Mouse (Mus musculus) G1E (cell line): ENCODE results near the gene Zfp882. TPM values are rescaled to one million over a fixed set of nuclear protein-coding genes. Genes with fewer than 3 reads are reported as not detected.

ENCODE experiments used
- ATAC-seq: 2 replicates; pipeline ENCODE4 v1.8.0; 2016; ENCODE audit warnings: mild to moderate bottlenecking; ENCODE audit not compliant: insufficient number of reproducible peaks, poor library complexity, low FRiP score, severe bottlenecking; ENCODE audit errors: extremely low read depth
- DNase-seq: peaks from one replicate; pipeline ENCODE4 v3.0.0; 2012; ENCODE audit warnings: low spot score
- H3K27me3 ChIP-seq: 2 replicates; pipeline ENCODE4 v1.6.1; 2012; ENCODE audit warnings: mild to moderate bottlenecking, low read length, inconsistent platforms; ENCODE audit not compliant: insufficient read depth
- H3K36me3 ChIP-seq: replicated peaks from 2 replicates; pipeline ENCODE3; 2012; ENCODE audit warnings: mild to moderate bottlenecking, inconsistent platforms
- H3K4me1 ChIP-seq: 2 replicates; pipeline ENCODE4 v1.6.1; 2012; ENCODE audit warnings: low read depth, low read length, inconsistent platforms, mixed read lengths; ENCODE audit not compliant: insufficient read depth
- H3K4me3 ChIP-seq: 2 replicates; pipeline ENCODE4 v1.5.1; 2012; ENCODE audit warnings: low read depth, mild to moderate bottlenecking, inconsistent platforms, low read length, moderate library complexity, mixed read lengths
- H3K9me3 ChIP-seq: replicated peaks from 2 replicates; pipeline ENCODE4 v1.6.1; 2012; ENCODE audit warnings: inconsistent platforms
- CTCF ChIP-seq: IDR thresholded peaks from 2 replicates; pipeline ENCODE4 v1.5.1; 2012; ENCODE audit warnings: low read depth, low read length, inconsistent platforms, mixed read lengths
- GATA1 ChIP-seq: IDR thresholded peaks from 2 replicates; pipeline ENCODE4 v1.6.1; 2012; ENCODE audit warnings: borderline replicate concordance, low read length, inconsistent platforms, mixed read lengths
- GATA2 ChIP-seq: IDR thresholded peaks from 2 replicates; pipeline ENCODE4 v1.6.1; 2012; ENCODE audit warnings: low read depth, low read length, inconsistent platforms, borderline replicate concordance
- POLR2AphosphoS5 ChIP-seq: IDR thresholded peaks from 2 replicates; pipeline ENCODE4 v1.6.1; 2012; ENCODE audit warnings: low read depth, low read length, inconsistent platforms; ENCODE audit not compliant: insufficient replicate concordance
- TAL1 ChIP-seq: conservative IDR thresholded peaks from 2 replicates; pipeline ENCODE4 v1.6.1; 2012; ENCODE audit warnings: low read depth, low read length, inconsistent platforms, mixed read lengths
- polyA plus RNA-seq: library from polyadenylated mRNA; stranded (reverse); fragments of >175 nt; gene quantifications from 2 replicates; pipeline ENCODE4 v1.2.3, GENCODE M21; 2012
- total RNA-seq, 2 experiments: library from RNA; stranded (forward) in 1 of 2; stranded (reverse) in 1 of 2; fragments of 200-1000 nt in 1 of 2; fragments of >200 nt in 1 of 2; fragmentation: Nextera tagmentation in 1 of 2; gene quantifications; 2 replicates each; pipeline ENCODE4 v1.2.3; 2014 to 2017

Gene Zfp882
- total and polyA plus RNA-seq, 3 experiments, result 0.47 to 9.2 (median 6.8) TPM

GRCm38 (mm10) chr8:71954666-71955065, 46.3 kb downstream of the Zfp882 start:
- Histone ChIP-seq H3K27me3 (no peaks in the 10 kb centered on the region), H3K36me3 (peaks cover 27% of the 10 kb centered on the region), H3K9me3 (no peaks in the 10 kb centered on the region), H3K4me3 (no peak overlapping the region), H3K4me1 (peaks cover 18% of the 10 kb centered on the region)
- TF ChIP-seq POLR2AphosphoS5 (no peak), GATA2 (no peak), CTCF (no peak), TAL1 (no peak), GATA1 (no peak)
- no peak for ATAC-seq
- no peak for DNase-seq

- ATAC-seq, result no peak
- H3K4me1 ChIP-seq, result peaks cover 4% of the 10 kb centered on the region; the same call in 1 of the 2 replicates
- H3K27me3 ChIP-seq, result no peaks in the 10 kb centered on the region
- peaks cover 7% of the 10 kb centered on the region for H3K9me3 ChIP-seq
- TF ChIP-seq GATA1, result no peak
- no peak for TF ChIP-seq GATA2
- no peak for TF ChIP-seq POLR2AphosphoS5
- no peak for TF ChIP-seq TAL1
- TF ChIP-seq CTCF, result no peak
- no peak overlapping the region for H3K4me3 ChIP-seq
- peaks cover 63% of the 10 kb centered on the region for H3K36me3 ChIP-seq
- no peak for DNase-seq
These were observed 52.1 kb downstream of the Zfp882 start for GRCm38 (mm10) chr8:71960483-71960882.

GRCm38 (mm10) chr8:71961796-71962195, 53.4 kb downstream of the Zfp882 start:
- Histone ChIP-seq H3K36me3 (peaks cover 77% of the 10 kb centered on the region), H3K9me3 (peaks cover 7% of the 10 kb centered on the region), H3K27me3 (no peaks in the 10 kb centered on the region), H3K4me3 (no peak overlapping the region), H3K4me1 (peaks cover 4% of the 10 kb centered on the region; the same call in 1 of the 2 replicates)
- DNase-seq (no peak), ATAC-seq (no peak)
- TF ChIP-seq POLR2AphosphoS5 (no peak), GATA1 (no peak), GATA2 (no peak), CTCF (no peak), TAL1 (no peak)

- ATAC-seq, result no peak
- H3K36me3 ChIP-seq, result peaks cover 92% of the 10 kb centered on the region
These were observed 55.6 kb downstream of the Zfp882 start for GRCm38 (mm10) chr8:71964051-71964450.

GRCm38 (mm10) chr8:71965166-71965565, 56.8 kb downstream of the Zfp882 start:
- Histone ChIP-seq H3K4me3 (no peak overlapping the region), H3K27me3 (no peaks in the 10 kb centered on the region), H3K9me3 (peaks cover 7% of the 10 kb centered on the region), H3K36me3 (peaks cover 95% of the 10 kb centered on the region), H3K4me1 (peaks cover 1% of the 10 kb centered on the region; the same call in 1 of the 2 replicates)
- ATAC-seq, result no peak
- DNase-seq, result no peak
- TF ChIP-seq POLR2AphosphoS5, result no peak
- TF ChIP-seq GATA2, result no peak
- TF ChIP-seq TAL1, result no peak

More at GRCm38 (mm10) chr8:71964051-71964450, 55.6 kb downstream of the Zfp882 start:
- TF ChIP-seq CTCF (no peak), GATA1 (no peak), GATA2 (no peak), POLR2AphosphoS5 (no peak), TAL1 (no peak)
- Histone ChIP-seq H3K9me3 (peaks cover 7% of the 10 kb centered on the region), H3K4me1 (peaks cover 4% of the 10 kb centered on the region; the same call in 1 of the 2 replicates), H3K4me3 (no peak overlapping the region), H3K27me3 (no peaks in the 10 kb centered on the region)
- no peak for DNase-seq

Other genes starting within 250 kb of the Zfp882 start
- 6.5 and 7.3 TPM in 2 replicates for gene Unc13a, start 236.9 kb upstream of the Zfp882 start, total RNA-seq (2014; fragmentation: Nextera tagmentation)
- gene Unc13a, start 236.9 kb upstream of the Zfp882 start, total RNA-seq (2017), result 4.1 and 5.2 TPM in 2 replicates
- gene Unc13a, start 236.9 kb upstream of the Zfp882 start, polyA plus RNA-seq, result 3.7 and 4.6 TPM in 2 replicates
- gene Jak3, start 232.3 kb upstream of the Zfp882 start, total RNA-seq (2014; fragmentation: Nextera tagmentation), result 29.8 and 32.0 TPM in 2 replicates
- 15.7 and 15.9 TPM in 2 replicates for gene Jak3, start 232.3 kb upstream of the Zfp882 start, total RNA-seq (2017)
- gene Jak3, start 232.3 kb upstream of the Zfp882 start, polyA plus RNA-seq, result 68.8 and 73.6 TPM in 2 replicates
- 3.4 and 9.1 TPM in 2 replicates for gene Insl3, start 219.4 kb upstream of the Zfp882 start, total RNA-seq (2014; fragmentation: Nextera tagmentation)
- gene Insl3, start 219.4 kb upstream of the Zfp882 start, total RNA-seq (2017), result 2.7 and 4.6 TPM in 2 replicates
- 28.6 and 35.3 TPM in 2 replicates for gene Insl3, start 219.4 kb upstream of the Zfp882 start, polyA plus RNA-seq
- gene B3gnt3, start 206.8 kb upstream of the Zfp882 start, total RNA-seq (2014; fragmentation: Nextera tagmentation), result not detected in 2 replicates
- 0.05 and 0.06 TPM in 2 replicates for gene B3gnt3, start 206.8 kb upstream of the Zfp882 start, total RNA-seq (2017)
- gene B3gnt3, start 206.8 kb upstream of the Zfp882 start, polyA plus RNA-seq, result not detected in 2 replicates
- gene Fcho1, start 182.9 kb upstream of the Zfp882 start, total RNA-seq (2014; fragmentation: Nextera tagmentation), result 2.2 and 27.3 TPM in 2 replicates
- gene Fcho1, start 182.9 kb upstream of the Zfp882 start, total RNA-seq (2017), result 7.6 and 7.7 TPM in 2 replicates
- gene Fcho1, start 182.9 kb upstream of the Zfp882 start, polyA plus RNA-seq, result 14.0 and 16.2 TPM in 2 replicates
- 14.6 and 16.9 TPM in 2 replicates for gene Zfp709, start 26.6 kb upstream of the Zfp882 start, total RNA-seq (2014; fragmentation: Nextera tagmentation)
- 13.1 and 15.7 TPM in 2 replicates for gene Zfp709, start 26.6 kb upstream of the Zfp882 start, total RNA-seq (2017)
- gene Zfp709, start 26.6 kb upstream of the Zfp882 start, polyA plus RNA-seq, result 0.45 and 0.91 TPM in 2 replicates
- gene Zfp617, start within 50 bp of the Zfp882 start, total RNA-seq (2014; fragmentation: Nextera tagmentation), result 39.4 and 45.1 TPM in 2 replicates
- 28.1 and 31.7 TPM in 2 replicates for gene Zfp617, start within 50 bp of the Zfp882 start, total RNA-seq (2017)
- 1.8 and 3.0 TPM in 2 replicates for gene Zfp617, start within 50 bp of the Zfp882 start, polyA plus RNA-seq
- 59.4 and 73.2 TPM in 2 replicates for gene Zfp961, start 42.4 kb downstream of the Zfp882 start, total RNA-seq (2014; fragmentation: Nextera tagmentation)
- gene Zfp961, start 42.4 kb downstream of the Zfp882 start, total RNA-seq (2017), result 25.1 and 34.5 TPM in 2 replicates
- gene Zfp961, start 42.4 kb downstream of the Zfp882 start, polyA plus RNA-seq, result 2.2 and 5.4 TPM in 2 replicates
- not detected in 2 replicates for gene Cyp4f18, start 101.0 kb downstream of the Zfp882 start, total RNA-seq (2014; fragmentation: Nextera tagmentation)
- 0.12 TPM in 1 of 2 replicates, not detected in the other for gene Cyp4f18, start 101.0 kb downstream of the Zfp882 start, total RNA-seq (2017)
- gene Cyp4f18, start 101.0 kb downstream of the Zfp882 start, polyA plus RNA-seq, result 0.10 and 0.12 TPM in 2 replicates
- gene Olfr372, start 132.6 kb downstream of the Zfp882 start, total RNA-seq (2014; fragmentation: Nextera tagmentation), result 0.29 TPM in 1 of 2 replicates, not detected in the other
- gene Olfr372, start 132.6 kb downstream of the Zfp882 start, total RNA-seq (2017), result 0.12 and 0.27 TPM in 2 replicates
- gene Olfr372, start 132.6 kb downstream of the Zfp882 start, polyA plus RNA-seq, result not detected in 2 replicates
- not detected in 2 replicates for gene Olfr373, start 174.6 kb downstream of the Zfp882 start, total RNA-seq (2014; fragmentation: Nextera tagmentation)
- gene Olfr373, start 174.6 kb downstream of the Zfp882 start, total RNA-seq (2017), result 0.05 and 0.06 TPM in 2 replicates
- not detected in 2 replicates for gene Olfr373, start 174.6 kb downstream of the Zfp882 start, polyA plus RNA-seq
- not detected in 2 replicates for gene Olfr374, start 198.4 kb downstream of the Zfp882 start, total RNA-seq (2014; fragmentation: Nextera tagmentation)
- gene Olfr374, start 198.4 kb downstream of the Zfp882 start, total RNA-seq (2017), result 0.12 and 0.22 TPM in 2 replicates
- gene Olfr374, start 198.4 kb downstream of the Zfp882 start, polyA plus RNA-seq, result not detected in 2 replicates
- gene Tpm4, start 226.4 kb downstream of the Zfp882 start, total RNA-seq (2014; fragmentation: Nextera tagmentation), result not detected in 2 replicates
- 2.2 and 2.7 TPM in 2 replicates for gene Tpm4, start 226.4 kb downstream of the Zfp882 start, total RNA-seq (2017)
- 0.03 and 0.04 TPM in 2 replicates for gene Tpm4, start 226.4 kb downstream of the Zfp882 start, polyA plus RNA-seq